Mouse (Mus musculus) telencephalon, adult 2 months (tissue): ENCODE measurements around the gene Lypd6b.

Experiments
- DNase-seq: peaks from one replicate; pipeline ENCODE4 v3.0.0-alpha.2; 2011; ENCODE audit warnings: low read depth, low spot score

The Lypd6b gene

DNA sequence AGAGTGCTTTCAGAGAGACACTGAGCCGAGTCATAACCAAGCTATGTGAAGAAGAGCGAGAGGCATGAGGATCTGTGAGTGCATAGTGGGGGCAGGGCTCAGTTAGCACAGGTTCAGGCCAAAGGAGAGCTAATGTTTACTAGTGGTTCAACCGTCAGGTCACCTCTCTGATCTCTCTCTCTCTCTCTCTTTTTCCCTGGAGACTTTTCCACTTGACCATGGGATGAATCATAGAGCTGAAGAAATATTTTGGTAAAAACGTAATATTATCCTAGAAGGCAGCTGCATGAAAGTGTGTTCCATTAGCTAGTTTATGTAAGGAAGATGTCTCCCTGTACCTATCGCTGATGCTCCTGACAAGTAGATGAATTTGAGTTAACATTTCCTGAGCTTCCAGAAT, 30.6 kb downstream of the Lypd6b start:
- no peak for DNase-seq

DNA sequence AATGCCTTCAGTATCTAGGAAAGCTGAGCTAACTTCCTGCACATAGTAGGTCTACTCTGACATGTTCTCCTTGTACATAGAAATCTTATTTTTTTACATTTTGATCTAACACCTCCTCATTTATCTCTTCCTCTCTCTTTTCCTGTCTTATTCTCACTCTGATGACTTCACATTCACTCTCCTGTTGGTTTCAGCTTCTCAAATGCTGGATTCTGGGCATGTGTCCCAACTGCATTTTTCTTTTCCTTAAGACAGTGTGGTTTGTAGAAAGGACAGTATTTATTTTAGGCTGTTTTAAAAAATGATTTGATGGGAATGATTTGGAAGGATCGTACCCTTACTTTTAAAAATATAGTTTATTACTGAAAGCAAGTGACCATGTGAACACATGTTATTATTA, 34.8 kb downstream of the Lypd6b start:
- DNase-seq = peak; percentile 39

GRCm38 (mm10) chr2:49825588-49825987, 38.1 kb downstream of the Lypd6b start:
- no peak for DNase-seq

DNA sequence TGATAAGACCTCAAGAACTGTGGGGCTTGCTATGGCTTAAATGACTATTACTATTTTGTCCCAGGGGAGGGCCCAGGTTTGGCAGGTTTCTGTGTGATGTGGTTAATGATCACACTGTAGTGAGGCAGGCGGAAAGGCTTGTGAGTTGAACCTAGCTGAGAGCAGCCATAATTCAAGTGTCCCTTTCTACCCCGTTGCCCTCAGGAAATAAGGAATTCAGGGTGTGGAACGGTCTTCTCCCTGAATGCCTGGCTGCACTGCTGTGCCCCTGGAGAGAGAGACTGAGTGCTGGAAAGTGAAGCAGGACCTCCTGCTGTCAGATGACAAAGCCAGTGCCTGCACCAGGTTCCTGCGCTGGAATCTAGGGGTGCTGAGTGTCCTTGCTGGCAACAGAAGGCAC, 40.3 kb downstream of the Lypd6b start:
- no peak for DNase-seq

GRCm38 (mm10) chr2:49830369-49830768, 42.9 kb downstream of the Lypd6b start:
- DNase-seq = no peak

GRCm38 (mm10) chr2:49832277-49832803, 44.9 kb downstream of the Lypd6b start:
- DNase-seq = no peak

- DNase-seq = no peak
Observed at GRCm38 (mm10) chr2:49837454-49838059, 50.1 kb downstream of the Lypd6b start.

GRCm38 (mm10) chr2:49838611-49839010, 51.1 kb downstream of the Lypd6b start:
- peak; percentile 47 for DNase-seq

GRCm38 (mm10) chr2:49840573-49840972, 53.1 kb downstream of the Lypd6b start:
- no peak for DNase-seq

GRCm38 (mm10) chr2:49841089-49841488, 53.6 kb downstream of the Lypd6b start:
- DNase-seq = no peak

DNA sequence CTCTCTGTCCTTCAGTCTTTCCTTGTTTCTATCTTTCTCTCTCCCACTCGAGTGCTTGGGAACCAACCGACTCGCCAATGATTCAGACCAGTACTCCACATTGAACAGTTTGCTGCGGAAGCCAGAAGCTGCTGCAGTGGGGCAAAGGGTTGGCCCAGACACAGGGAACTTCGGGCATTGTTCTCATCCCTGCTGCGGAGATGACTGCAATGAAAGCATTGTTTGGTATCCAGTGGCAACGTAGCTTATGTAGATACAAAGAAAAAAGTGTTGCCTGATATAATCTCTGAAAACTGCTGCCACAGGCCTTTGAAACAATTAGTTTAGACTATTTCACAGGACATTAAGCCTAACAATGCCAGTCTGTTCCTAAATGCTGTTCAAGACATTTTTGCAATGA, 57.6 kb downstream of the Lypd6b start:
- no peak for DNase-seq

- no peak for DNase-seq
Observed at GRCm38 (mm10) chr2:49846097-49846496, 58.6 kb downstream of the Lypd6b start.

DNA sequence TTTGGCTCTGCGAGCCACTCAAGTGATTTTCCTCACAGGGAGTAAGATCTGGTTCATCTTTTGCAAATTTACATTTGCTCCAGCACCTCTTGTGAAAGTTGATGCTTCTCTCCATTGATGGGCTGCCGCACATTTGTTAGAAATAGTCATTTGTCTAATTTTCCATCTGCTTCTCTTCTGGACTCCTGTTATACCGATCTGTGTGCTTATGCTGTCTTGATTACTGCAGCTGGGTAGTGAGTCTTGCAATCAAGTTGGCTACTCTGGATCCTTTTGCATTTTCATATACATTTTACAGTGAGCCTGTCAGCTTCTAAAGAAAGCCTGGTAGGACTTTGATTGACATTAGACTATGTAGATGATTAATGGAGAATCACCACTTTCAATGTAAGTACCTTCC, 59.4 kb downstream of the Lypd6b start:
- no peak for DNase-seq

DNA sequence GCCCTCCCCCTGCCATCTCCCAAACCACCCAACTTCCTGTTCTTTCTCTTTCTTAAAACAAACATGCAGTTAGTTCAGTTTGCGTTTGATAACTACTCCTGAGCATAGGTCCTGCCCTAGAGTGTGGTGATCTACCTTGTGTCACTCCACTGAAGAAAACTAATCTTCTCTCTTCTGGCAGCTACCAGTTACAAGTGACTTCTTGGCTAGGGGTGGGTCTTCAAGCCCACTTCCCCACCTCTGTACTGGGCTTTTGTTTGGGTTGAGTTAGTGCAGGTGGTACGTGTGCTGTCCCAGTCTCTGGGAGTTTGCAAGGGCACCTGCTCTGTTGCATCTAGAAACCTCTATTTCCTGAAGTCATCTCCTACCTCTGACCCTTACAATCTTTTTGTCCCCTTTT, 60.3 kb downstream of the Lypd6b start:
- DNase-seq = no peak

DNA sequence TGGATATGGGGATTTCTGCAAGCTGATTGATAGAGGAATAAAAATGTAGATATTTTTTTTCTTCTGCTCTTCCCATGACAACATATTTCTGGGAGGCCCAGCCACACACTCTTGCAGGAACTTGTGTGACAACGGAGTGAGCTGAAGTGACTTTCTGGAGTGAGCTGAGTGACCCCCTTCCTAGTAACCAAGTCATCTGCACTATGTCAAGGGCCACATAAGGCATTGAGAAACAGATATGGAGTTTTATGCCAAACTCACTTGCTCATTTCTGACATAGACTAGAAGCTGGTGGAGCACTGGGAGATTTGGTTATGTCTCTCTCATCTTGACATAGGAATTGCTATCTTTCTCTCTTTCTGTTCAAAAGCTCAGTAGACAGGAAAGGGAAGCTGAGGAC, 62.3 kb downstream of the Lypd6b start:
- DNase-seq = no peak

DNA sequence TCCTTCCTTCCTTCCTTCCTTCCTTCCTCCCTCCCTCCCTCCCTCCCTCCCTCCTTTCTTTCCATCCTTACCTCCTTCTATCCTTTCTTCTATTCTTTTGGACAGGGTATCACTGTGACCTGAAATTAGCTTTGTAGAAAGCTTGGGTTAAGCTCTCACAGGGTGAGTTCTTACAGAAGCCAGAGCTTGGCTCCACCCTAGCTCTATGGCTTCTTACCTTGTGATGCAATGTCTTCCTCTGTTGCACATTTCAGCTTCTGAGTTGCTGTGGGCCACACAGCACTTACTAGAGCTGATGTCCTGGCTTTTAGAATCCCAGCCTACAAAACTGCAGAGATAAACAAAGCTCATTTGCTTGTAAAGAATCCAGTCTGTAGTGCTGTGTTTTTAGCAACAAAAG, 64.5 kb downstream of the Lypd6b start:
- DNase-seq = no peak

DNA sequence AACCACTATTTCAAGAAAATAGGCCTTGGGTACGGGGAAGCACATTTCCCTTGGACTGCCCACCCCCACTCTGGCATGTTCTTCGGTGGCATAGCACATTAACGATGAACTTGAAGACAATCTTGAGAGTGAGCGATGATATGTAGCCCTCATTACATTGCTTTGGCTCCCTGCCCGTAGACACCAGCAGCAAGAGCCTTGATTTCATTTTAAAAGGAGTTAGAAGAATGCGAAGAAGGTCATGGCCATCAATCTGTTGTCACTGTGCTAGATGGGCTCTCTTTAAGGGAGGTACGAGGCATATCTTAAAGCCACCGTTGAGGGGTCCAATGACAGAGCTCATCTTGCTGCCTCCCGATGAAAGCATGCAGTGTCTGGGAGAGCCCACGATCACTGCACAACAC, 68.7 kb downstream of the Lypd6b start:
- DNase-seq = no peak

DNA sequence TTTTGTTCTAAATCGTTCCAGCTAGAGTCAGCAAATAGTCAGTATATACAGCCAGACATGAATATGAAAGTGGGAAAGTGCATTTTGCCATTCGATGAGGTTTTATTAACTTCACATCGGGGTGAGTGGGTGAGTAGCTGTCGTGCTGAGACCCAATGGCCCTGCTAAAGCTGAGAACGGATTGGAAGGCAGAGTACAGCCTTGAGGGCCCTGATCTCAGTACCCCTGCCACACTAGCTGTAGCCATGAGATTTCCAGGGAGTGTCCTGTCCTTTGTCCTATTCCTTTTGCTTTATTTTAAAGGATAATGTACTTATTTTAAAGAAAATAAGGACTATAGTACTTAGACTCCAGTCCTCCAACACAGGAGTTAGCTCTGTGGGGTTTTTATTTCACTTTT, 69.1 kb downstream of the Lypd6b start:
- DNase-seq = no peak

GRCm38 (mm10) chr2:49860219-49860962, 72.9 kb downstream of the Lypd6b start:
- DNase-seq = no peak

- DNase-seq = no peak
Observed at GRCm38 (mm10) chr2:49860969-49861592, 73.6 kb downstream of the Lypd6b start.

DNA sequence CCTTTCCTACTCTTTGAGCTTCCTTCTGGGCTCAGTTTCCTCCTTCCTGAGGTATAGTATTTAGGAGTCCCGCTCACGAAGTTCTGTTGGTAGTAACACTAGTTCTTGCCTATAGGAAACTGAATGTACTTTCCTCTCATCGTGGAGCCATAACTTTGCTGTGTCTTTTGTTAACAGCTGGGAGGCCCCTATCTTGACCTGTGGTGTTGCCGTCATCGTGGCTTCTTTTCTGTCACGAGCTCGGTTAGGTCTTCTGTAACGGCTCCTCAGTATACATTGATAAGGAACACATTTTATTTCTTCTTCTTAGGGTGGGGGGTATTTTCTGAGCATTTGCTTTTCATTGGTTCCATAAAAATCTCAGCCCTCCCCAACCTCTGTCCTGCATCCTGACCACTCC, 74.2 kb downstream of the Lypd6b start:
- DNase-seq = no peak

GRCm38 (mm10) chr2:49868116-49868858, 80.8 kb downstream of the Lypd6b start:
- DNase-seq = no peak
